Mouse (Mus musculus): ENCODE results near the gene Gm6710. TPM values are rescaled to one million over a fixed set of nuclear protein-coding genes. Genes with fewer than 3 reads are reported as not detected.
"Not testable (repeated sequence)": the region's sequence is repeated elsewhere in the genome, so short reads cannot be mapped to it uniquely, and the experiment has no call there.

The Gm6710 gene
- polyA plus RNA-seq (2015; fragmentation: Nextera tagmentation; extraction: Ambion mirVana), result 29.4 and 33.6 TPM in 2 replicates

GRCm38 (mm10) chr2:175869024-175869423 is at the start of gene Gm6710:
Gene Gm6710 (plus strand): TSS chr2:175869219.
- not testable (repeated sequence) for H3K9ac ChIP-seq (ENCODE audit: low read depth, low read length); ATAC-seq; H3K27ac ChIP-seq (ENCODE audit: low read length); H3K4me2 ChIP-seq (ENCODE audit: low read length); H3K36me3 ChIP-seq (ENCODE audit: control insufficient read depth, insufficient read depth, low read length); H3K9me3 ChIP-seq (replicated peaks; ENCODE audit: control insufficient read depth, low read length, poor library complexity, severe bottlenecking); H3K27me3 ChIP-seq (ENCODE audit: control insufficient read depth, insufficient read depth, low read depth, low read length); H3K4me1 ChIP-seq (ENCODE audit: control insufficient read depth, insufficient read depth, low read length); H3K4me3 ChIP-seq (ENCODE audit: low read depth, low read length)
- WGBS, result no CpG with 5 or more reads among the region's 7 CpGs

Other genes starting within 250 kb of the Gm6710 start
- not detected in 2 replicates for gene Gm11007, start 225.2 kb upstream of the Gm6710 start, polyA plus RNA-seq (2015; fragmentation: Nextera tagmentation; extraction: Ambion mirVana)
- 1.8 and 5.7 TPM in 2 replicates for gene Zfp969, start 165.6 kb upstream of the Gm6710 start, polyA plus RNA-seq (2015; fragmentation: Nextera tagmentation; extraction: Ambion mirVana)
- gene Gm2007, start 127.7 kb upstream of the Gm6710 start, polyA plus RNA-seq (2015; fragmentation: Nextera tagmentation; extraction: Ambion mirVana), result not detected in 2 replicates
- 3.8 and 5.8 TPM in 2 replicates for gene Gm14288, start 68.1 kb upstream of the Gm6710 start, polyA plus RNA-seq (2015; fragmentation: Nextera tagmentation; extraction: Ambion mirVana)
- gene Zfp966, start 61.9 kb downstream of the Gm6710 start, polyA plus RNA-seq (2015; fragmentation: Nextera tagmentation; extraction: Ambion mirVana), result 2.3 and 2.7 TPM in 2 replicates
- gene Gm2026, start 96.1 kb downstream of the Gm6710 start, polyA plus RNA-seq (2015; fragmentation: Nextera tagmentation; extraction: Ambion mirVana), result 26.6 and 30.2 TPM in 2 replicates

Measured in midbrain, embryonic 16.5 days (tissue).